Mouse (Mus musculus): ENCODE data around the gene Olfr1057.
"Not testable (repeated sequence)": the region's sequence is repeated elsewhere in the genome, so short reads cannot be mapped to it uniquely, and the experiment has no call there.

Gene Olfr1057

GRCm38 (mm10) chr2:86378293-86378692, at the start of gene Olfr1057:
TSS of gene Olfr1057 (minus strand) at chr2:86378393.
- DNase-seq = no peak

GRCm38 (mm10) chr2:86426649-86427048, 48.5 kb upstream of the Olfr1057 start, which contains the start of gene Olfr1062:
TSS of gene Olfr1062 (minus strand) at chr2:86426749.
- DNase-seq = not testable (repeated sequence)

GRCm38 (mm10) chr2:86413950-86414349, 35.8 kb upstream of the Olfr1057 start, which contains the start of gene Olfr1061:
TSS of gene Olfr1061 (minus strand) at chr2:86414050.
- DNase-seq = no peak

- no peak for DNase-seq
Observed at GRCm38 (mm10) chr2:86395114-86395513, 16.9 kb upstream of the Olfr1057 start.

GRCm38 (mm10) chr2:86388461-86388860, 10.3 kb upstream of the Olfr1057 start, which contains the start of gene Olfr1058:
TSS of gene Olfr1058 (minus strand) at chr2:86388561.
- DNase-seq = not testable (repeated sequence)

- DNase-seq = not testable (repeated sequence)
Observed at GRCm38 (mm10) chr2:86366342-86366741, 11.9 kb downstream of the Olfr1057 start.

- no peak for DNase-seq
Observed at GRCm38 (mm10) chr2:86362369-86362768, 15.8 kb downstream of the Olfr1057 start, which contains the start of gene Olfr1056. TSS of gene Olfr1056 (minus strand) at chr2:86362469.

- not testable (repeated sequence) for DNase-seq
Observed at GRCm38 (mm10) chr2:86351751-86352150, 26.4 kb downstream of the Olfr1057 start.

GRCm38 (mm10) chr2:86350184-86350583, 28.0 kb downstream of the Olfr1057 start, which contains the start of gene Olfr1055:
TSS of gene Olfr1055 (minus strand) at chr2:86350284.
- DNase-seq = no peak

GRCm38 (mm10) chr2:86335333-86335732, 42.9 kb downstream of the Olfr1057 start, which contains the start of gene Olfr1054:
TSS of gene Olfr1054 (minus strand) at chr2:86335433.
- DNase-seq = no peak
